Mouse (Mus musculus) layer of hippocampus, postnatal 10 days (tissue): ENCODE measurements around the gene Upp1. TPM values are rescaled to one million over a fixed set of nuclear protein-coding genes. Genes with fewer than 3 reads are reported as not detected.
"Not testable (repeated sequence)": the region's sequence is repeated elsewhere in the genome, so short reads cannot be mapped to it uniquely, and the experiment has no call there.

Experiments
- DNase-seq, 2 experiments: peaks; one replicate each; pipeline ENCODE4 v3.0.0; 2021; ENCODE audit warnings: low spot score in 2 of 2
- total RNA-seq, 2 experiments: library from RNA; stranded (reverse); gene quantifications; 2 replicates each; pipeline ENCODE4 v1.2.3; 2021

The Upp1 gene
- total RNA-seq, 2 experiments from 2014 or later, result 2.2 to 2.3 TPM

DNA sequence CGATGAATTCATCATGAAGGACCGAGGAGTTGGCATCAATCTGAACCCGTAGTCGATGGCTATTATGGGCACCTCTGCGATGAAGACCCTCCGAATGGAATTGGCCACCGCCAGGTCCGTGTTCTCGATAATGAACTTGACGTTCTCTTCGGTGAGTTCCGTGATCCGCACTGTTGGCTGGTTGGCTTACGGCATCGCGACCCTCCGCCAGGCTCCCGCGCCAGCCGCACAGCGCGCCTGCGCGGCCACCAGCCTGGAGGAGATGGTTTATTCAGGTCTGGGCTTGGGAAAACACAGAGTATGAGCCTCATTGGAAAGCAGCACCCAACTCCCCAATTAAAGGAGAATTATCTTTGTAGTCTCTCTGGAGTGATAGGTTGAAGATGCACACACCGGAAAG, 32.5 kb downstream of the Upp1 start:
- not testable (repeated sequence) for DNase-seq

DNA sequence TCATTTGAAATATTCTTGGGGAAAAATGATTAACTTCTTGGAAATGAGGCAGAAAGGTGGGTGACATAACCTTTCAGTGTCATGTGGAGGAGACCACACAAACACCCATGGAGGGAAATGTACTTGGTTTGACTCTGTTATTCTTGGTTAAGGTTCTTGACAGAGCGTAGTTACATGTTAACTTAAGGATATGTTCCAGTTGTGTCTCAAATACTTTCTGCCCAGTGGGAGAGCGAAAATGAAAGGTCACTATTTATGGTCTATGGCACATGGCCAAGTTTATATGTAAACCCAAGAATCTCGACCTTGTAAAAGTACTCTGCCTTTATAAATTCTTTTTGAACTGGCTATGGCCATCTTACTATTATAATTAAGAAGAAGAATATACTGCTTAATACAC, 42.0 kb downstream of the Upp1 start:
- no peak for DNase-seq

DNA sequence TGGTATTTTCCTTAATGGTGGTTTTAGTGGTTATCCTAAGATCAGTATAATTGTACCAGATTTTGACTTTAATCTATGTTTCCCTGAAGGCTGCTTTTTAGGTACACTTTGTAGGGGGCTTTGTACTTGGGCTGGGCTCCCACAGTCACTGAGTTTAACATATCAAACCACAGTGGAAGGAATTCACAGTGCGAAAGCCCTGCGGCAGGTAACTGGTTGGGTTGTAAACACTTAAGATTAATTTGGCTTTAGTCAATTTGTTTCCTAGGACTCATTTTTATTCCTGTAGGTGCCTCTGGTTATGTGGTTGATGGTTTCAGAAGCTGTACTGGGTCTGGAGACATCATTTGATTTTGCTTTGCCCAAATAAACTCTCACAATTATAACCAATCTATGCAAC, 49.4 kb downstream of the Upp1 start:
- no peak for DNase-seq

DNA sequence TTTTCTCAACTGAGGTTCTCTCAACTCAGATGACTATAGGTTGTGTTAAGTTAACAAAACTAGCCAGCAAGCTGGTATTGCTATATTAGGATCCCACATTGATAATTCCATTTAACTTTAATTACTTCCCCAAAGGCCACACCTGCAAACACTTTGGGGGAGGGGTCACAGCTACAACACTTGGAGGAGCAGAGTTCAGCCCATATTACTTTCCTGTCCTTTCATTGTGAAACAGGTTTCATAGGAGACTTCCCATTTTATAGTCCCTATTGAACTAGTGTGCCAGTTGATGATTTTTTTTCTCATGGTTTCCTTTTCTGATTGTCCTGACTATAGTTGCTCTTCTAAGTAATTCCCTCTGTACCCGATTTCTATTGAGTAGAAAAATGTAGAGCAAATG, 63.6 kb downstream of the Upp1 start:
- no peak for DNase-seq

Other genes with a start within 250 kb of the Upp1 start
- under 1 TPM; 0.05 to 0.16 TPM for gene Pkd1l1, start 144.8 kb upstream of the Upp1 start, total RNA-seq
- gene Hus1, start 106.9 kb upstream of the Upp1 start, total RNA-seq, result 10 to 100 TPM; 12.4 to 13.2 TPM
- 1 to 10 TPM; 1.4 to 1.8 TPM for gene Gm11992, start 69.5 kb upstream of the Upp1 start, total RNA-seq
- gene Sun3, start 69.1 kb upstream of the Upp1 start, total RNA-seq, result under 1 TPM in 1 of 2 experiments, not detected in 1; 0.59 TPM
- gene Abca13, start 73.8 kb downstream of the Upp1 start, total RNA-seq, result under 1 TPM; 0.09 TPM